Mouse (Mus musculus) liver, embryonic 11.5 days (tissue): ENCODE data around the gene Cckar. TPM values are rescaled to one million over a fixed set of nuclear protein-coding genes. Genes with fewer than 3 reads are reported as not detected.

Experiments used
- ATAC-seq: fragments of 200-750 bp; cut with Nextera tagmentation; replicated peaks from 2 replicates; pipeline ENCODE4 v1.8.0; 2017; ENCODE audit warnings: moderate number of reproducible peaks, mild to moderate bottlenecking, moderate TSS enrichment, moderate library complexity; ENCODE audit not compliant: low FRiP score
- DNase-seq: peaks from one replicate; pipeline ENCODE4 v3.0.0-alpha.2; 2017; ENCODE audit warnings: low spot score
- H3K27ac ChIP-seq: fragments of 300-500 bp; sonication (generic); 2 replicates; pipeline ENCODE4 v1.5.1; 2014; ENCODE audit warnings: mild to moderate bottlenecking, low read depth, low read length, control low read depth
- H3K27me3 ChIP-seq: fragments of 300-500 bp; sonication (generic); replicated peaks from 2 replicates; pipeline ENCODE4 v1.6.1; 2014; ENCODE audit warnings: low read length, mixed read lengths; ENCODE audit not compliant: control insufficient read depth, insufficient read depth
- H3K36me3 ChIP-seq: fragments of 300-500 bp; sonication (generic); 2 replicates; pipeline ENCODE4 v1.6.1; 2014; ENCODE audit warnings: mild to moderate bottlenecking, low read length, moderate library complexity, mixed read lengths; ENCODE audit not compliant: control insufficient read depth, insufficient read depth
- H3K4me1 ChIP-seq: fragments of 300-500 bp; sonication (generic); replicated peaks from 2 replicates; pipeline ENCODE4 v1.6.1; 2014; ENCODE audit warnings: low read length, mixed read lengths; ENCODE audit not compliant: control insufficient read depth, insufficient read depth
- H3K4me2 ChIP-seq: fragments of 300-500 bp; sonication (generic); 2 replicates; pipeline ENCODE4 v1.6.1; 2014; ENCODE audit warnings: mild to moderate bottlenecking, control low read depth, moderate library complexity
- H3K4me3 ChIP-seq: fragments of 300-500 bp; sonication (generic); 2 replicates; pipeline ENCODE4 v1.5.1; 2014; ENCODE audit warnings: low read depth, low read length, control low read depth
- H3K9ac ChIP-seq: fragments of 300-500 bp; sonication (generic); 2 replicates; pipeline ENCODE4 v1.6.1; 2014; ENCODE audit warnings: low read depth, low read length, control low read depth
- H3K9me3 ChIP-seq: fragments of 300-500 bp; sonication (generic); 2 replicates; pipeline ENCODE4 v1.6.1; 2016; ENCODE audit warnings: low read length, inconsistent platforms, mixed read lengths; ENCODE audit not compliant: control insufficient read depth
- WGBS: fragments of 180-500 bp; shearing (Covaris S2); extraction: QIAGEN DNeasy Blood & Tissue Kit; methylation state at CpG from one replicate; pipeline ENCODE4 v1.1.7; 2014; 5-methylcytosine and 5-hydroxymethylcytosine counted together
- polyA plus RNA-seq: library from polyadenylated mRNA; unstranded; fragments of >200 nt; fragmentation: Nextera tagmentation; extraction: Ambion mirVana; gene quantifications from 2 replicates; pipeline ENCODE4 v1.2.1, GENCODE M21; 2014

Cckar gene
- polyA plus RNA-seq, 1 experiment from 2014 or later, result 0.19 TPM

DNA sequence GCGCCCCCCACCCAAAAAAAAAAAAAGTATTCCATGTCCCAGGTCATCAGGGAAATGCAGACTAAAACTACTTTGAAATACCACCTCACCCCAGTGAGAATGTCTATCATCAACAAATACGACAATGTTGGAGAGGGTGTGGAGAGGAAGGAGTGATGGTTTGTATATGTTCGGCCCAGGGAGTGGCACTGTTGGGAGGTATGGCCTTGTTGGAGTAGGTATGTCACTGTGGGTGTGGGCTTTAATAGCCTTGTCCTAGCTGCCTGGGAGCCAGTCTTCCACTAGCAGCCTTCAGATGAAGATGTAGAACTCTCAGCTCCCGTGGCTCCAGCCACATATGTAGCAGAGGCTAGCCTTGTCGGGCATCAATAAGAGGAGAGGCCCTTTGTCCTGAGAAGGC is 39.5 kb downstream of the Cckar start:
- Histone ChIP-seq H3K9me3 (no peaks in the 10 kb centered on the region), H3K4me1 (no peaks in the 10 kb centered on the region), H3K9ac (no peak overlapping the region), H3K27ac (no peak overlapping the region), H3K36me3 (no peaks in the 10 kb centered on the region), H3K4me2 (no peak overlapping the region), H3K4me3 (no peak overlapping the region), H3K27me3 (no peaks in the 10 kb centered on the region)
- no peak for DNase-seq
- 81% methylated on average over 5 of the region's 5 CpGs for WGBS
- no peak for ATAC-seq

DNA sequence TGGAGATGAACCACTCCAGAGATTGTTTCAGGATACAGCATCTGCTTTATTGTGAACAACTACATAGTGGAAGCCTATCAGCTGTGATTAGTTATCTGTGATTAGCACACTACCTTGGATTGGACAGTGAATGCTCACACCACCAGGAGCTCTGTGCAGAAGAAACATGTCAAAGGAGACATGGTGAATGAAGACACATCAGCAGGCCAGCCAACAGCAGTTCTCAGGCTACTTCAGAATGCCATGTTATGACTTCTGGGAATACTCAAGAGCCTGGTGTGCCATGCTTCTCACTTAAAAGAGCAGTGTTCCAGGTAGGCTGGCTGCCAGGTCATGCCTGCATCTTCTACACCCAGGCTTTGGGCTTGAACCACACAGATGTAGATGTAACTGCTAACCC is 43.8 kb downstream of the Cckar start:
- no peak overlapping the region for H3K27ac ChIP-seq
- no peak overlapping the region for H3K4me3 ChIP-seq
- no peaks in the 10 kb centered on the region; the same call in 1 of the 2 replicates for H3K36me3 ChIP-seq
- no peak for DNase-seq
- H3K27me3 ChIP-seq, result no peaks in the 10 kb centered on the region
- no peaks in the 10 kb centered on the region for H3K4me1 ChIP-seq
- no peak overlapping the region for H3K9ac ChIP-seq
- H3K4me2 ChIP-seq, result no peak overlapping the region
- no peaks in the 10 kb centered on the region for H3K9me3 ChIP-seq
- no peak for ATAC-seq

DNA sequence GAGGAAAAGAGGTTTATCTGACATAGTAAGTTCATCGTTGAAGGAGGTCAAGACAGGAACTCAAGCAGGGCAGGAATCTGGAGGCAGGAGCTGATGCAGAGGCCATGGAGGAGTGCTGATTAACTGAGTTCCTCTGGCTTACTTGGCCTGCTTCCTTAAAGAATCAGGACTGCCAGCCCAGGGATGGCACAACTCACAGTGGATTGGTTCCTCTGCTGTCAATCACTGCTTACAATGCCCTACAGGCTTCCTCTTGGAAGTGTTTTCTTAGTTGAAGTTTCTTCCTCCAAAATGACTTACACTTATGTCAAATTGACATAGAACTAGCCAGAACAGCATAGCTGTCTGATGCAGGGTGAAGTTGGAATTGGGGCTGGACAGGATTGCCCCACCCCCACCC is 45.1 kb downstream of the Cckar start:
- Histone ChIP-seq H3K9ac (no peak overlapping the region), H3K4me1 (no peaks in the 10 kb centered on the region), H3K27ac (no peak overlapping the region), H3K9me3 (no peaks in the 10 kb centered on the region), H3K4me2 (no peak overlapping the region), H3K36me3 (no peaks in the 10 kb centered on the region; the same call in 1 of the 2 replicates), H3K27me3 (no peaks in the 10 kb centered on the region), H3K4me3 (no peak overlapping the region)
- WGBS, result 30% methylated on average over 1 of the region's 1 CpGs
- ATAC-seq (no peak), DNase-seq (no peak)

DNA sequence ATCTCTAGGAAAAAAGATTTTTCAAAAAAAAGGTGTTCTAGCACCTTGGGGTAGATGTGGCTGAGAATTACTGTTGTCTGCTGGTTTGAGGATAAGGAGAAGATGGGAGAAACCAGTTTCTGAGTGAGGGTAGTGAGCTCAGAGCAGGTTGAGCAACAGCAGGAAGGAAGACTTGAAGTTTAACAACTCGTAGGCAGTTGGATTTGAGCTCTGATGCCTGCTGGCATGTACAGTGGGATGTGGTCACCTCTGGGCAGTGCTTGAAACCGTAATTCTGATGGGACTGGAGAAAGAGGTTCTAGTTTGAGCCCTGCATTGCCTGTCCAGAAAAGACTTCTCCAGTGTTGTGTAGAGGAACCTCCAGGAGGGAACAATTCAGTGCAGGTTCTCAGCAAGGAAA is 46.0 kb downstream of the Cckar start:
- Histone ChIP-seq H3K4me1 (no peaks in the 10 kb centered on the region), H3K9me3 (no peaks in the 10 kb centered on the region), H3K4me2 (no peak overlapping the region), H3K27me3 (no peaks in the 10 kb centered on the region), H3K4me3 (no peak overlapping the region), H3K27ac (no peak overlapping the region), H3K36me3 (no peaks in the 10 kb centered on the region; the same call in 1 of the 2 replicates), H3K9ac (no peak overlapping the region)
- WGBS, result 58% methylated on average over 2 of the region's 2 CpGs
- DNase-seq (no peak), ATAC-seq (no peak)

DNA sequence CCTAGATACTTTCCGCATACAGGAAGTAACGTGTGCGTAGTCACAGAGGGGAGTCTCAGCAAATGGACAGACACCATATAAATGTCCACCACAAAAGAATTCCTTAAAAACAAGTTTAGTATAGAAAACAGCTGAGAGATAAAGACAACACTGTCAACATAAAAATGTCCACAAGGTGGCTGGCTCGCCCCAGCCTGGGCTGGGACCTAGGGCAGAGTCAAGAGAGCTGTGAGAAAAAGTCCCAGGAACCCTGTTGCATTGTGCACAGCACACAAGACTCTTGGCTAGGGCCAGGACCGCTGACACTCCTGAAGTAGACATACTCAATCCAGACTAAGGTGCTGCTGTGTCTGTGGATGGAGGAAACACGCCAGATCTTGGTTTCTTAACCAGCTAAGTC is 49.6 kb downstream of the Cckar start:
- H3K4me2 ChIP-seq, result no peak overlapping the region
- H3K4me1 ChIP-seq, result no peaks in the 10 kb centered on the region
- no peak overlapping the region for H3K9ac ChIP-seq
- H3K9me3 ChIP-seq, result no peaks in the 10 kb centered on the region
- H3K36me3 ChIP-seq, result no peaks in the 10 kb centered on the region; the same call in 1 of the 2 replicates
- DNase-seq (no peak), ATAC-seq (no peak)
- WGBS, result 80% methylated on average over 6 of the region's 6 CpGs
- no peaks in the 10 kb centered on the region for H3K27me3 ChIP-seq
- H3K27ac ChIP-seq, result no peak overlapping the region
- H3K4me3 ChIP-seq, result no peak overlapping the region

DNA sequence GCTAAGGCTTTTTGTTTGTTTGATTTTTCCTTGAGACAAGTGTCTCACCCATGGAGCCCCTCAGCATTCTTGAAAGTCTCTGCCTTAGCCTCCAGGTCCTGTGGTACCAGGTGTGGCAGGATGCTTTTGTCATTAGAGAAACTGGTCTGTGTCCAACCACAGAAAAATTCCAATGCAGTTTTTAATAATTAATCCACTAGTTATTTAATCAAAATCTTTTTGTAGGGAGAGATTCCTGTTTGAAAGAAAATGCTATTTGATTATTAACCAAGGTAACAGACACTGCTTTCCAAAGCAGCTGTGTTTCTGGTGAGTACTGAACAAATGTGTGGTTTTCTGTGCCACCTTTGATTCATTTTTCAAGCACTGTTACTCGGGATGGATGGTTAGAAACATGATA is 50.9 kb downstream of the Cckar start:
- no peaks in the 10 kb centered on the region for H3K9me3 ChIP-seq
- H3K4me2 ChIP-seq, result no peak overlapping the region
- DNase-seq, result no peak
- ATAC-seq, result no peak
- H3K4me1 ChIP-seq, result no peaks in the 10 kb centered on the region
- peaks cover 2% of the 10 kb centered on the region; the same call in 1 of the 2 replicates for H3K36me3 ChIP-seq
- 32% methylated on average over 1 of the region's 1 CpGs for WGBS
- H3K9ac ChIP-seq, result no peak overlapping the region
- no peak overlapping the region for H3K4me3 ChIP-seq
- H3K27me3 ChIP-seq, result no peaks in the 10 kb centered on the region
- no peak overlapping the region for H3K27ac ChIP-seq

Other genes starting within 250 kb of the Cckar start
- gene Rbpj, start 241.6 kb downstream of the Cckar start, polyA plus RNA-seq, result 21.6 and 27.0 TPM in 2 replicates
- gene Tbc1d19, start 101.9 kb upstream of the Cckar start, polyA plus RNA-seq, result 15.4 and 15.9 TPM in 2 replicates